Mouse (Mus musculus) ES-Bruce4 (cell line): ENCODE measurements around the gene Itga7. TPM values are rescaled to one million over a fixed set of nuclear protein-coding genes. Genes with fewer than 3 reads are reported as not detected.
A peak's percentile ranks its signal among the peaks of the same experiment; 100 is the strongest.

Experiments
- H3K27ac ChIP-seq: 2 replicates; pipeline ENCODE4 v1.5.1; 2012; ENCODE audit warnings: low read length, inconsistent platforms; ENCODE audit not compliant: insufficient read depth
- H3K27me3 ChIP-seq: 2 replicates; pipeline ENCODE4 v1.6.1; 2012; ENCODE audit warnings: mild to moderate bottlenecking, low read length, inconsistent platforms; ENCODE audit not compliant: control insufficient read depth, poor library complexity, insufficient read depth, severe bottlenecking
- H3K36me3 ChIP-seq: 2 replicates; pipeline ENCODE4 v1.6.1; 2012; ENCODE audit warnings: inconsistent platforms, mild to moderate bottlenecking, low read length, moderate library complexity; ENCODE audit not compliant: control insufficient read depth, poor library complexity, insufficient read depth, severe bottlenecking
- H3K4me1 ChIP-seq: one replicate; pipeline ENCODE4 v1.8.1; 2011; ENCODE audit warnings: low read length; ENCODE audit not compliant: control insufficient read depth, insufficient read depth
- H3K4me3 ChIP-seq: 2 replicates; pipeline ENCODE4 v1.5.1; 2011; ENCODE audit warnings: low read depth, mild to moderate bottlenecking, low read length
- H3K9ac ChIP-seq: 2 replicates; pipeline ENCODE4 v1.6.1; 2012; ENCODE audit warnings: low read depth, mild to moderate bottlenecking, inconsistent platforms; ENCODE audit not compliant: poor library complexity, severe bottlenecking
- H3K9me3 ChIP-seq: replicated peaks from 2 replicates; pipeline ENCODE4 v1.6.1; 2012; ENCODE audit warnings: mild to moderate bottlenecking, low read length, inconsistent platforms; ENCODE audit not compliant: control insufficient read depth, poor library complexity, insufficient read depth, severe bottlenecking
- CTCF ChIP-seq: IDR thresholded peaks from one replicate; pipeline ENCODE4 v1.8.1; 2011; ENCODE audit warnings: low read depth, low read length
- EP300 ChIP-seq: IDR thresholded peaks from 2 replicates; pipeline ENCODE4 v1.6.1; 2011; ENCODE audit warnings: low read depth, low read length; ENCODE audit not compliant: insufficient read depth
- POLR2A ChIP-seq: IDR thresholded peaks from one replicate; pipeline ENCODE4 v1.8.1; 2011; ENCODE audit warnings: low read length; ENCODE audit not compliant: insufficient read depth
- polyA plus RNA-seq: library from polyadenylated mRNA; stranded (reverse); fragments of >200 nt; gene quantifications from 2 replicates; pipeline ENCODE4 v1.2.4, GENCODE M21; 2011; ENCODE audit warnings: low read depth; ENCODE audit not compliant: missing spikeins, insufficient read depth, insufficient read length

Gene Itga7
- polyA plus RNA-seq, 1 experiment = 1.6 TPM

DNA sequence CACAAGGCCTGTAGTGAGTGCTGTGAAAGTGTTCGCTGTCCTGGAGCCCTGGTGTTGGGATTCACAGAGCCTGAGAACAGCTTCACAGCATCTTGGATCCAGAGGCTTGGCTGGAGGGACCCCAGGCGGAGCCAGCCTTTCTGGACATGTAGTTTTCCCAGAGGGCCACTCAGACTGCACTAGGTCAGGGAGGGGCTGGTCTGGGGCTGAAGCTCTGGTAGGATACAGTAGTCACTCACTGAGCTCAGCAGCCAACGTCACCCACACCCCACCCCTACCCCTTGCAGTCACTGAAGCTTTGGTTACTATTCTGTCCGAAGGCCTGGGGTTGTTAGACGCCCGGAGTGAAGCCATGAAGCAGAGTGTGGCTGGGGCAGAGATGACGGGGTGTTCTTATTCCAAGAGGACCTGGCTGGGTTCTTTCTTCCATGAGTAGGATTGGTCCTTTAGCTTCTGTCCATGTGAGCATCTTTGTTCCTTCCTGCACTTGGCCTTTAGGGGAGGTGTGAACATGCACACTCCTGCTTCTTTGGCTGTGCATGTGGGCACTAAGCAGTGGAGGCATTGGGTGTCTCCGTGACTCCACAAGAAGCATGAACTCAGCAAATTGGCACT, 2.3 kb downstream of the Itga7 start:
- Histone ChIP-seq H3K4me3 (no peak overlapping the region), H3K27me3 (no peaks in the 10 kb centered on the region), H3K9ac (no peak overlapping the region), H3K27ac (no peak overlapping the region), H3K9me3 (no peaks in the 10 kb centered on the region), H3K4me1 (peaks cover 3% of the 10 kb centered on the region), H3K36me3 (no peaks in the 10 kb centered on the region)
- no peak for TF ChIP-seq EP300
- no peak for TF ChIP-seq CTCF
- TF ChIP-seq POLR2A = no peak

GRCm38 (mm10) chr10:128937756-128938390, 4.3 kb downstream of the Itga7 start:
- Histone ChIP-seq H3K36me3 (no peaks in the 10 kb centered on the region), H3K4me1 (peaks cover 3% of the 10 kb centered on the region), H3K27ac (no peak overlapping the region), H3K27me3 (no peaks in the 10 kb centered on the region), H3K9ac (no peak overlapping the region), H3K4me3 (no peak overlapping the region), H3K9me3 (no peaks in the 10 kb centered on the region)
- TF ChIP-seq EP300 = no peak
- TF ChIP-seq POLR2A = no peak
- no peak for TF ChIP-seq CTCF

DNA sequence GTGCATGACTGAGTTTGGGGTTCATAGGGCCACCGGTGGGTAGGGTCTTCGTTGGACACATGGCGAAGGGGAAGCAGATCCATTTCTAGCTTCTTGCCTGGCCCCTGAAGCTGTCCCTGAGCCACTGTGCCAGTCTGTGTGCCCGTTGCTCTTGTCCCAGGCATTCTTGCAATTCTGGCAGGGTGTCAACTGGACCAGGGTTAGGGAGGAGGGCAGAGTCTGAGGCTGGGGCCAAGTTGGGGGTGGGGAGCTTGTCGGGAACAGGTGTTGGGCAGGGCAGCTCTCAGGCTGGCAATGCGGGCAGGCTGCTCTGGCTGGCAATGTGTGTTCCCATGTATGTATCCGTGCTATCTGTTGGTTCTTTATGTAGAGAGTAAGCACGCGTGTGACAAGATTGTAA, 4.8 kb downstream of the Itga7 start:
- H3K9ac ChIP-seq = no peak overlapping the region
- H3K27ac ChIP-seq = no peak overlapping the region
- no peaks in the 10 kb centered on the region for H3K27me3 ChIP-seq
- no peaks in the 10 kb centered on the region for H3K36me3 ChIP-seq
- no peaks in the 10 kb centered on the region for H3K9me3 ChIP-seq
- TF ChIP-seq CTCF (no peak), POLR2A (no peak), EP300 (no peak)
- H3K4me1 ChIP-seq = peaks cover 3% of the 10 kb centered on the region
- no peak overlapping the region for H3K4me3 ChIP-seq

- Histone ChIP-seq H3K4me3 (no peak overlapping the region), H3K9me3 (no peaks in the 10 kb centered on the region), H3K27me3 (no peaks in the 10 kb centered on the region), H3K27ac (no peak overlapping the region), H3K4me1 (peaks cover 3% of the 10 kb centered on the region), H3K9ac (no peak overlapping the region), H3K36me3 (no peaks in the 10 kb centered on the region)
- no peak for TF ChIP-seq POLR2A
- no peak for TF ChIP-seq CTCF
- TF ChIP-seq EP300 = no peak
These were observed 5.4 kb downstream of the Itga7 start for GRCm38 (mm10) chr10:128938974-128939373.

DNA sequence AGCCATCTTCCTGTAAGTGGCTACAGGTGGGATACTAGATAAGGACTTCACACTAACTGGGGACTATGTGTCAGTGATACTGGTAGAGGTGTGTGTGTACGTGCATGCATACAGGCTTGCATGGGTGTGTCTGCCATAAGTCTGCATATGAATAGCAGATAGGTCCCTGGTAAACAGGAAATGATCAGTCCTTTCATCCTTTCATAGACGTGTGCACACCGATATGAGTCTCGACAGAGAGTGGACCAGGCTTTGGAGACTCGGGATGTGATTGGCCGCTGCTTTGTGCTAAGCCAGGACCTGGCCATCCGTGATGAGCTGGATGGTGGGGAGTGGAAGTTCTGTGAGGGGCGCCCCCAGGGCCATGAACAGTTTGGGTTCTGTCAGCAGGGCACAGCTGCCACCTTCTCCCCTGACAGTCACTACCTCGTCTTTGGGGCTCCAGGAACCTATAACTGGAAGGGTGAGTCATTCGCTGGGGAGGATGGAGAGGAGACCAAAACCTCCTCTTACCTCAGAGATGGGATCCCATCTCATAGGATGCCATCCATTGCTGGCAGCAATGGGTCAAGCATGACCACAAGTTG, 7.0 kb downstream of the Itga7 start:
- Histone ChIP-seq H3K27ac (no peak overlapping the region), H3K36me3 (no peaks in the 10 kb centered on the region), H3K4me3 (no peak overlapping the region), H3K9me3 (no peaks in the 10 kb centered on the region), H3K27me3 (no peaks in the 10 kb centered on the region), H3K4me1 (no peaks in the 10 kb centered on the region), H3K9ac (no peak overlapping the region)
- TF ChIP-seq POLR2A = no peak
- TF ChIP-seq CTCF = no peak
- no peak for TF ChIP-seq EP300

GRCm38 (mm10) chr10:128945675-128946074, 12.1 kb downstream of the Itga7 start:
- TF ChIP-seq CTCF (peak; percentile 98), POLR2A (no peak)
- Histone ChIP-seq H3K9ac (no peak overlapping the region), H3K27me3 (no peaks in the 10 kb centered on the region), H3K27ac (no peak overlapping the region), H3K4me3 (no peak overlapping the region), H3K36me3 (no peaks in the 10 kb centered on the region), H3K9me3 (no peaks in the 10 kb centered on the region), H3K4me1 (no peaks in the 10 kb centered on the region)
